Mouse (Mus musculus): ENCODE results near the gene Ptpn23.

- TF ChIP-seq POLR2A (IDR thresholded peaks at IDR 0.05; ENCODE audit: control insufficient read depth in 1 of 2, insufficient read depth in 1 of 2, low read depth in 1 of 2, low read length in 2 of 2, poor library complexity in 1 of 2): no peak
- no peak for TF ChIP-seq TCF12 (IDR thresholded peaks at IDR 0.05; ENCODE audit: low read depth, low read length)
- TF ChIP-seq EP300 (IDR thresholded peaks at IDR 0.05; ENCODE audit: low read depth in 1 of 2, low read length in 2 of 2): no peak
- TF ChIP-seq TAL1 (IDR thresholded peaks at IDR 0.05; ENCODE audit: low read length): no peak
- TF ChIP-seq SMC3 (IDR thresholded peaks at IDR 0.05; ENCODE audit: low read depth, low read length): no peak
These were observed 66.0 kb downstream of the Ptpn23 start for GRCm38 (mm10) chr9:110342008-110342407.

Measured in MEL (cell line).